ENCODE assay signal across 15 mouse cellular contexts in the genomic region with DNA sequence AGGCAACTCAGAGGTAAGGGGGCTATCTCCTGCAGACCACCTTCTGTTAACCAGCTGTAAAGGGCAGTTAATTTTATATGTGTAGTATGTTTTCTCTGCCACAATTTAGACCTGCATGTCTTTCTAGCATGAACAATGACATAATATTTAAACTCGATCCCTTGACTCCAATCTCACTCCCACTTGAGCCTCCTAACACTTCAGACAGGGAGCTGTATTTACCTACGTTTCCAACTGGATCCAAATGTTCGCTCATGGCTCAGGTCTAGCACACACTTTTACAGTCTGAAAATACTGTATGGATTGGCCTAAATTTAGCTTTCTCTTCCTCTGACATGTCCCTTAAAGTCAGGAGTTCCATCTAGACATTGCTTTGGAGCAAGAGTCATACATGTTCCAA.
"Had no signal": no experiment of that assay in that cellular context is flagged by ENCODE, and none has a peak within 500 bp of the region (broad histone marks: within the 10 kb centered on the region; RNA-seq: fewer than 3 reads in every experiment).

No protein-coding gene starts in this region.

- H3K4me3 ChIP-seq: liver, embryonic 12.5 days; midbrain, embryonic 10.5 days; midbrain, embryonic 12.5 days; myocyte; neural tube, embryonic 13.5 days; neural tube, embryonic 15.5 days; stomach, embryonic 15.5 days had no signal

- H3K4me2 ChIP-seq: liver, embryonic 12.5 days; midbrain, embryonic 12.5 days; neural tube, embryonic 13.5 days; neural tube, embryonic 15.5 days; stomach, embryonic 15.5 days had no signal

- H3K9ac ChIP-seq: liver, embryonic 12.5 days; liver, embryonic 14.5 days; midbrain, embryonic 12.5 days; neural tube, embryonic 13.5 days; neural tube, embryonic 15.5 days; stomach, embryonic 15.5 days had no signal

- H3K27ac ChIP-seq: liver, embryonic 12.5 days; liver, embryonic 14.5 days; midbrain, embryonic 10.5 days; midbrain, embryonic 12.5 days; neural tube, embryonic 13.5 days; neural tube, embryonic 15.5 days; stomach, embryonic 15.5 days; stomach, postnatal 0 days had no signal

- H3K9me3 ChIP-seq: liver, embryonic 12.5 days; midbrain, embryonic 10.5 days; midbrain, embryonic 12.5 days; neural tube, embryonic 13.5 days; neural tube, embryonic 15.5 days; stomach, embryonic 15.5 days had no signal

- ATAC-seq: liver, embryonic 12.5 days; midbrain, embryonic 16.5 days had no signal

- DNase-seq: midbrain, embryonic 14.5 days; right cerebral cortex, postnatal 14 days; thymus, adult 2 months; thymus, postnatal 25 days; thymus, postnatal 4 days had no signal

- H3K4me1 ChIP-seq: liver, embryonic 12.5 days; midbrain, embryonic 10.5 days; midbrain, embryonic 12.5 days; neural tube, embryonic 13.5 days; neural tube, embryonic 15.5 days; stomach, embryonic 15.5 days had no signal

- H3K27me3 ChIP-seq: liver, embryonic 12.5 days; midbrain, embryonic 12.5 days; neural tube, embryonic 13.5 days; neural tube, embryonic 15.5 days; stomach, embryonic 15.5 days had no signal
